Mouse (Mus musculus): Measurements from ENCODE around the gene Epb41l3. TPM values are rescaled to one million over a fixed set of nuclear protein-coding genes. Genes with fewer than 3 reads are reported as not detected.

Gene Epb41l3
- total RNA-seq, 2 experiments from 2014 or later = 220 to 236 TPM

DNA sequence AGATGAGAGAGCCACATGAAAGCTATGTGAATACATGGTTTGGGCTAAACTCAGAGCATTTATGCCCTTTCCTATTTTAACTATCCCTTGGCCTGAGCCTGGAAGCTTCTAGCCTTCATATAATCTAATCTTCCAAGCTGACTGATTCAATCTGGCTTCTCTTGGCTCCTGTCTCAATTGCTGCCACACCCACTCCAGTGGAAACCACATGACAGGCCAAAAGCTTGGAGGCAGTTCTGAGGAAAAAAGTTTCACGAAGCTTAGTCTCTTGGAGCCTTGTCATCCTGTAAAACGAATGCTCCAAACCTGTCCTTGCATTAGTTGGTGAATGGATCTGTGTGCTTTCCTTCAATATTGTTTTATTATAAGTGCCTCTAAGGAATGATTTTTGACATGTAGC, 247.2 kb downstream of the Epb41l3 start:
- no peak for DNase-seq (ENCODE audit: low spot score in 2 of 2)

Other genes starting within 250 kb of the Epb41l3 start
- gene Tmem200c, start 249.1 kb upstream of the Epb41l3 start, total RNA-seq (2021) = 10 to 100 TPM; 16.8 to 18.4 TPM

All from left cerebral cortex, adult 18-20 months (tissue).